Comparison of ENCODE assay signal across 22 mouse cellular contexts in genomic region chr5:141768761-141769515, GRCm38 (mm10).
DNase-seq lines count a peak whose midpoint lies in the region; ATAC-seq lines count a peak whose summit lies in the region.
"Had no signal": no experiment of that assay in that cellular context is flagged by ENCODE, and none has a peak within 500 bp of the region (broad histone marks: within the 10 kb centered on the region; RNA-seq: fewer than 3 reads in every experiment).

No protein-coding gene starts in this region.

- no peaks in the 10 kb centered on the region for H3K36me3 ChIP-seq in forebrain, embryonic 16.5 days (ENCODE audit: control insufficient read depth, insufficient read depth)
- no peaks in the 10 kb centered on the region for H3K36me3 ChIP-seq in forebrain, embryonic 11.5 days (ENCODE audit: control insufficient read depth, insufficient read depth, low read length)
- H3K36me3 ChIP-seq in lung, embryonic 16.5 days (ENCODE audit: control insufficient read depth, insufficient read depth, low read length), result no peaks in the 10 kb centered on the region
- H3K36me3 ChIP-seq: embryonic facial prominence, embryonic 15.5 days; limb, embryonic 13.5 days; midbrain, embryonic 12.5 days; stomach, embryonic 15.5 days had no signal

- no peak overlapping the region for H3K4me3 ChIP-seq in forebrain, embryonic 16.5 days (replicated peaks; ENCODE audit: low read length)
- no peak overlapping the region for H3K4me3 ChIP-seq in forebrain, embryonic 11.5 days (ENCODE audit: low read depth, low read length)
- no peak overlapping the region for H3K4me3 ChIP-seq in lung, embryonic 16.5 days (ENCODE audit: low read length)
- H3K4me3 ChIP-seq: embryonic facial prominence, embryonic 15.5 days; heart, adult 2 months; limb, embryonic 13.5 days; midbrain, embryonic 12.5 days; myocyte; stomach, embryonic 15.5 days had no signal

- DNase-seq in forebrain, embryonic 11.5 days (ENCODE audit: low spot score), result no peak
- DNase-seq in lung, postnatal 36 days, result no peak
- DNase-seq in urinary bladder, postnatal 14 days (ENCODE audit: low spot score), result peak; percentile 63
- DNase-seq in urinary bladder, adult 2 months (ENCODE audit: low spot score), result no peak
- no peak for DNase-seq in yolk sac, embryonic 10.5 days (ENCODE audit: low spot score)
- DNase-seq: adrenal gland, postnatal 36 days; B cell, adult 2 months; cerebellum, adult 18-20 months; gastrocnemius, postnatal 14 days; heart, adult 2 months; heart, postnatal 36 days; kidney, adult 11 months; right cerebral cortex, postnatal 25 days; thymus, adult 18-20 months had no signal

- H3K9me3 ChIP-seq in forebrain, embryonic 16.5 days (ENCODE audit: control insufficient read depth, low read length), result peaks cover 5% of the 10 kb centered on the region
- H3K9me3 ChIP-seq in forebrain, embryonic 11.5 days (ENCODE audit: control insufficient read depth, low read length), result no peaks in the 10 kb centered on the region
- no peaks in the 10 kb centered on the region; the same call in 1 of the 2 replicates for H3K9me3 ChIP-seq in lung, embryonic 16.5 days (ENCODE audit: control insufficient read depth, low read length)
- H3K9me3 ChIP-seq: embryonic facial prominence, embryonic 15.5 days; stomach, embryonic 15.5 days had no signal

- no peak overlapping the region for H3K9ac ChIP-seq in forebrain, embryonic 16.5 days (replicated peaks; ENCODE audit: low read depth, low read length)
- no peak overlapping the region for H3K9ac ChIP-seq in forebrain, embryonic 11.5 days (ENCODE audit: low read length)
- no peak overlapping the region for H3K9ac ChIP-seq in lung, embryonic 16.5 days (ENCODE audit: low read length)
- H3K9ac ChIP-seq: embryonic facial prominence, embryonic 15.5 days; limb, embryonic 13.5 days; liver, embryonic 14.5 days; midbrain, embryonic 12.5 days; stomach, embryonic 15.5 days had no signal

- no peaks in the 10 kb centered on the region for H3K27me3 ChIP-seq in forebrain, embryonic 16.5 days (replicated peaks; ENCODE audit: control insufficient read depth, insufficient read depth, low read length)
- no peaks in the 10 kb centered on the region for H3K27me3 ChIP-seq in forebrain, embryonic 11.5 days (ENCODE audit: control insufficient read depth, insufficient read depth, low read length)
- no peaks in the 10 kb centered on the region for H3K27me3 ChIP-seq in lung, embryonic 16.5 days (ENCODE audit: control insufficient read depth, insufficient read depth, low read depth, low read length)
- H3K27me3 ChIP-seq: embryonic facial prominence, embryonic 15.5 days; limb, embryonic 13.5 days; midbrain, embryonic 12.5 days; stomach, embryonic 15.5 days had no signal

- H3K27ac ChIP-seq in forebrain, embryonic 16.5 days (ENCODE audit: low read length), result no peak overlapping the region
- H3K27ac ChIP-seq in forebrain, embryonic 11.5 days (ENCODE audit: low read depth, low read length), result no peak overlapping the region
- H3K27ac ChIP-seq in lung, embryonic 16.5 days (ENCODE audit: low read length), result peak overlapping the region; percentile 8; the same call in 1 of the 2 replicates
- H3K27ac ChIP-seq: embryonic facial prominence, embryonic 15.5 days; heart, adult 2 months; limb, embryonic 13.5 days; liver, embryonic 14.5 days; midbrain, embryonic 12.5 days; stomach, embryonic 15.5 days had no signal

- H3K4me1 ChIP-seq in forebrain, embryonic 16.5 days (replicated peaks; ENCODE audit: control insufficient read depth, insufficient read depth, low read length), result 0 out of 2 replicates have a peak, but pooled peaks cover 2% of the 10 kb centered on the region
- H3K4me1 ChIP-seq in forebrain, embryonic 11.5 days (replicated peaks; ENCODE audit: control insufficient read depth, insufficient read depth, low read length), result no peaks in the 10 kb centered on the region
- H3K4me1 ChIP-seq in lung, embryonic 16.5 days (replicated peaks; ENCODE audit: control insufficient read depth, insufficient read depth, low read length), result 0 out of 2 replicates have a peak, but pooled peaks cover 3% of the 10 kb centered on the region
- H3K4me1 ChIP-seq: midbrain, embryonic 12.5 days; stomach, embryonic 15.5 days had no signal

- peak; percentile 49; the same call in 1 of the 2 replicates for ATAC-seq in forebrain, embryonic 16.5 days
- no peak for ATAC-seq in forebrain, embryonic 11.5 days (replicated peaks; ENCODE audit: low FRiP score)
- peak; percentile 76; the same call in 1 of the 2 replicates for ATAC-seq in lung, embryonic 16.5 days (ENCODE audit: low read depth)

- no peak overlapping the region for H3K4me2 ChIP-seq in forebrain, embryonic 16.5 days (ENCODE audit: low read length)
- H3K4me2 ChIP-seq in forebrain, embryonic 11.5 days (ENCODE audit: low read depth, low read length, severe bottlenecking), result no peak overlapping the region
- H3K4me2 ChIP-seq in lung, embryonic 16.5 days (ENCODE audit: low read depth, low read length), result no peak overlapping the region
- H3K4me2 ChIP-seq: embryonic facial prominence, embryonic 15.5 days; limb, embryonic 13.5 days; midbrain, embryonic 12.5 days; stomach, embryonic 15.5 days had no signal

- WGBS in forebrain, embryonic 16.5 days, result 24% methylated on average over 10 of the region's 10 CpGs
- 72% methylated on average over 10 of the region's 10 CpGs for WGBS in forebrain, embryonic 11.5 days
- 39% methylated on average over 10 of the region's 10 CpGs for WGBS in lung, embryonic 16.5 days
